Mouse (Mus musculus): ENCODE measurements around the gene Olfm2. TPM values are rescaled to one million over a fixed set of nuclear protein-coding genes. Genes with fewer than 3 reads are reported as not detected.
"Not testable (repeated sequence)": the region's sequence is repeated elsewhere in the genome, so short reads cannot be mapped to it uniquely, and the experiment has no call there.

The Olfm2 gene
- polyA plus RNA-seq, 1 experiment from 2014 or later, result 127 TPM

DNA sequence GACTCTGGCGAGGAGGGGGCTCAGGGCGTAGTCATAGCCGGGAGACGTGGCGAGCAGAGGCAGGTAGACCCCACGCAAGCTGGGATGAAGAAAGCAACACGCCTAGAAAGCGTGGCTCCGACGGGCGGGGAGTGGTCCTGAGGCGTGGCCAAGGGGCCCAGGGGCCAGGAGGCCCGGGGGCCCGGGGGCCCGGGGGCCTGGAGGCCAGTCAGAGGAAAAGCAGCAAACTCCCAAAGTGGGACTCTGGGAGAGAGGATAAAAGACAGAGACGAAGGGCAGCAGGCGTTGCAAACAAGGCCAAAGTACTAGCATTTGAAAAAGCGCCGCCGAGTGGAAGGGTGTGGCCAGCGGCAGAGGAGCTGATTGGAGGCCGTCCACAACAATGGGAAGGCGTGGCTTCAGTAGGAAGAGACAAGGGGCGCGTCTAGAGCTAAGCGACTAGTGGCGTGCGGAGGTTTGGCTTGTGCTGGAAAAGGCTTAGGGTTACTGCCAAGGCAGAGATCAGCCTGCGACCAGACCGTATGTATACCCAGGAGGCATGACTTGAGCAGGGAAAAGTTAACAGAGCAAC is 103.2 kb downstream of the Olfm2 start:
- no peaks in the 10 kb centered on the region for H3K27me3 ChIP-seq
- no peaks in the 10 kb centered on the region for H3K9me3 ChIP-seq
- H3K4me1 ChIP-seq (replicated peaks), result peaks cover 43% of the 10 kb centered on the region
- H3K4me3 ChIP-seq, result peak overlapping the region; percentile 93
- WGBS, result under 1% methylated on average over 30 of the region's 30 CpGs
- ATAC-seq (ENCODE audit: low read depth), result peak; percentile 88
- peaks cover 40% of the 10 kb centered on the region for H3K36me3 ChIP-seq
- peak overlapping the region; percentile 94 for H3K27ac ChIP-seq (replicated peaks)
- H3K4me2 ChIP-seq, result peak overlapping the region; percentile 100
- peak overlapping the region; percentile 89 for H3K9ac ChIP-seq

DNA sequence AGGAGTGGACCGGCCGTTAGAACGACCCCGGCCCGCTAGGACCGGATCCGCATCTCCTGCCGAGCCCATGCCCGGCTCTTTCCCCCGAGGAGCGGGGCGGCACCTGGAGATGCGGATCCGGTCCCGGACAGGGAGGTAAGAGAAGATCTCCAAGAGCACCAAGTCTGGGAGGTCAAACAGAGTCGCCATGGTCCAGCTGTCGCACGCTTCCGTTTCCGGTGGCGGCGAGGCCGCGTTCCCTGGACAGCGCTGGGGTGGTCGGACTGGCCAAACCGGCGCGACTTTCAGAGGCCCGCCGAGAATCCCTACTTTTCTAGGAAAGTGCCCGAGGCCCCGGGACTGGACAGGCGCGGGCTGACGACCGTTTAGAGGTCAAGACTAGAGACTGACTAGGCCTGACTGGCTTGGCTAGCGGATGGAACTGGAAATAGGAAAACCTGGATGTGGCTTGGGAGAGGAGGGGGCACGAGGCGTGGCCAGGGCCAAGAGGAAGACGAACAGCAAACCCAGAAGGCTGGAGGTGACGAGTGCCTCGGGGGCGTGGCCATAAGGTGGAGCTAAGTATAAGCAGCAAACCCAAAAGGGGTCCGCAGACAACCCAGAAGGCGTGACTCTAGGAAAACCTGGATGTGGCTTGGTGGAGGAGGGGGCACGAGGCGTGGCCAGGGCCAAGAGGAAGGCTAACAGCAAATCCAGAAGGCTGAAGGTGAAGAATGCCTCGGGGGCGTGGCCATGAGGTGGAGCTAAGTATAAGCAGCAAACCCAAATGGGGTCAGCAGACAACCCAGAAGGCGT is 103.9 kb downstream of the Olfm2 start, which contains the start of gene Ubl5:
Ubl5 (plus strand) TSS at position 778 of the 795 bp plus-strand sequence.
- Histone ChIP-seq H3K27ac (replicated peaks) (peak within 1 kb of the TSS; percentile 94), H3K4me1 (replicated peaks) (peaks cover 43% of the 10 kb centered on the region), H3K9ac (peak within 1 kb of the TSS; percentile 89), H3K9me3 (no peaks in the 10 kb centered on the region), H3K27me3 (no peaks in the 10 kb centered on the region), H3K36me3 (peaks cover 38% of the 10 kb centered on the region), H3K4me3 (peak within 1 kb of the TSS; percentile 93), H3K4me2 (peak within 1 kb of the TSS; percentile 100)
- under 1% methylated on average over 51 of the region's 51 CpGs for WGBS
- ATAC-seq (ENCODE audit: low read depth), result peak; percentile 91

DNA sequence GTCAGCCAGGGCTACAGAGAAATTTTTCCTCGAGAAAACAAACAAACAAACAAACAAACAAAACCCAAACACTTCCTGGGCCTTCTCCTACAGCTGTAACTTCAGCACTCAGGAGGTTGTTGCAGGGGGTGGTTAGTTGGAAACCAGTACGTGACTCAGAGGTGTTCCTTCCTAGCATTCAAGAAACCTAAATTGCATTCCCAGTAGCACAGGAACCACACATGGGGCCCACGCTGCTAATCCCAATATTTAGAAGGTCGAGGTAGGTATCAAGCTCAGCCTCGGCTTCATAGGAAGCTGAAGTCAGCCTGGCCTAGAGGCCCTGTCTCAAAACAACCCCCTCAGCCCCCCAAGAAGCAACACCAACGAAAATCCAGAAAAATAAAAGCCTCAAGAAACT is 104.6 kb downstream of the Olfm2 start:
- ATAC-seq (ENCODE audit: low read depth), result no peak
- Histone ChIP-seq H3K4me1 (replicated peaks) (peaks cover 39% of the 10 kb centered on the region), H3K9ac (peak overlapping the region; percentile 89), H3K27ac (replicated peaks) (no peak overlapping the region), H3K36me3 (peaks cover 38% of the 10 kb centered on the region), H3K27me3 (no peaks in the 10 kb centered on the region), H3K9me3 (no peaks in the 10 kb centered on the region), H3K4me3 (peak overlapping the region; percentile 93), H3K4me2 (peak overlapping the region; percentile 100)
- WGBS, result 42% methylated on average over 6 of the region's 6 CpGs

DNA sequence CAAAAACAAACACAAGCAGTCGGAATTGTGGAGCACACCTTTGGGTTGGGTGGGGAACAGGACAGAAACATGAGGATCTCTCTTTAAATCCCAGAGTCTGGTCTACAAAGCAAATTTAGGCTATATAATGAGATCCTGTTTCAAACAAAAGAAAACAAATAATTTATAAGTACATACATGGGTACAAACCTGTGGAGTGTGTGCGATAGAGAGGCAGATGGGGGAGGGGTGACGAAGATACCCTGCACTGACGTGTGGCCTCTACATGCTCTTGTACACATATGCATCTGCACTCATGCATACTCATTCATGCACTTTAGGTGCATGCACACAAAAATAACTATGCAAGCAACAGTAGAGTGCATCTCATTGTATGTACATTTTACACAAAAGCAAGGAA is 106.7 kb downstream of the Olfm2 start:
- ATAC-seq (ENCODE audit: low read depth), result no peak
- H3K9ac ChIP-seq, result no peak overlapping the region
- no peaks in the 10 kb centered on the region for H3K9me3 ChIP-seq
- no peaks in the 10 kb centered on the region for H3K27me3 ChIP-seq
- no peak overlapping the region for H3K27ac ChIP-seq (replicated peaks)
- H3K4me1 ChIP-seq (replicated peaks), result peaks cover 25% of the 10 kb centered on the region
- no peak overlapping the region for H3K4me2 ChIP-seq
- WGBS, result 92% methylated on average over 4 of the region's 4 CpGs
- H3K4me3 ChIP-seq, result no peak overlapping the region
- H3K36me3 ChIP-seq, result peaks cover 30% of the 10 kb centered on the region

DNA sequence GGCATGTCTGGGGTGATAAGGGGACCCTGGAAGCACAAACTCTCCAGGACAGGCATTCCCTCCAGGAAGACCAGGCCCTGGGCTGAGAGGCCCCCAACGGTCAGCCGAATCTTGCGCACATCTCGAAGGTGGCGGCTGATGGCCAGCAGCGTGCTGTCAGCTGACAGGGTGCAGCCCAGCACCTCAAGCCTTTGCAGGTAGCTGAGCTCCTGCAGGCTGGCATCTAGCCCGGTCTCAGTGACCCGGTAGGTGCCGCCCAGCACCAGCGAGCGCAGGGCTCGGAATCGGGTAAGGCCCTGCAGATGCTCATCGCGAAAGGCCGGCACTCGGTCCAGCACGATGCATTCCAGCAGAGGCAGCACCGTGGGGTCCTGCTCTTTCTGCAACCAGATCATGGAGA is 107.6 kb downstream of the Olfm2 start:
- peaks cover 20% of the 10 kb centered on the region for H3K4me1 ChIP-seq (replicated peaks)
- peaks cover 30% of the 10 kb centered on the region for H3K36me3 ChIP-seq
- 95% methylated on average over 19 of the region's 19 CpGs for WGBS
- H3K27me3 ChIP-seq, result no peaks in the 10 kb centered on the region
- no peak overlapping the region for H3K4me3 ChIP-seq
- no peak overlapping the region for H3K27ac ChIP-seq (replicated peaks)
- no peak for ATAC-seq (ENCODE audit: low read depth)
- H3K4me2 ChIP-seq, result no peak overlapping the region
- no peaks in the 10 kb centered on the region for H3K9me3 ChIP-seq
- H3K9ac ChIP-seq, result no peak overlapping the region

DNA sequence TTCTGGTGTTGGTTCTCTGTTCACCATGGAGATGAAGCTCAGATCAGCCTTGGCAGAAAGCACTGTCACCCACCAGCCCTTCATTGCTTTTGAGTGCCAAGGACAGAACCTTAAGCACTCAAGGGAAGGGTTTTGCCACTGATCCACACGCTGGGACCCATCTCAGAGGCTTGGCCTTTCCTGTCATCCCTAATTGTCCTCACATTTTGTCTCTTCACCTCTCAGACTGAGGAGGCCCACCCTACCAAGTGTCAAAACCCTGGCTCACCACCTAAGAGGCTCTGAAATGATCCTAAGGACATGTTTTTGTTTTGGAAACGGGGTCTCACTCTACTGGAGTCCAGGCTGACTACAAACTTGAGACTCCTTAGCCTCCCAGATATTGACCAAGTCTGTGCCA is 109.4 kb downstream of the Olfm2 start:
- Histone ChIP-seq H3K27ac (replicated peaks) (no peak overlapping the region), H3K36me3 (peaks cover 30% of the 10 kb centered on the region), H3K4me3 (no peak overlapping the region), H3K4me1 (replicated peaks) (peaks cover 13% of the 10 kb centered on the region), H3K9me3 (no peaks in the 10 kb centered on the region), H3K4me2 (no peak overlapping the region), H3K27me3 (no peaks in the 10 kb centered on the region), H3K9ac (no peak overlapping the region)
- 86% methylated on average over 2 of the region's 2 CpGs for WGBS
- ATAC-seq (ENCODE audit: low read depth), result no peak

DNA sequence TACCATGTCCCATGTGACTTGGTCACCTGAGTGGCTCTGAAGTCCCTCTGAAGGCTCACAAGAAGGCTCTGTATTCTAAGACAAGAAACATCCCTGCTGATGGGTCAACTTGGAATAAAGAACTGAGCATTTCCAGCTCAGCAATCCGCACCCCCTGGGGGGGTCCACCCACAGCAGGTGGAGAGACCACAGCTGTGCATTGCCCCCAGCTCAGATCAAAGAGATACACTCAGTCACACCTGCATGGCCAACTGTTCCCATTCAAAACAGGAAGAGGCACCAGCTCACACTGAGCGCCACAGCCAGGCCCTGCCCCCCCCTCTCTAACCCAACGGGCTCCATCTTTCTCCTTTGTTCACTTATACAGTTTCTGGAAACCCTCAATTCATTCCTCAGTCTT is 109.9 kb downstream of the Olfm2 start:
- peaks cover 30% of the 10 kb centered on the region for H3K36me3 ChIP-seq
- H3K27me3 ChIP-seq, result no peaks in the 10 kb centered on the region
- no peak overlapping the region for H3K9ac ChIP-seq
- H3K9me3 ChIP-seq, result no peaks in the 10 kb centered on the region
- H3K27ac ChIP-seq (replicated peaks), result no peak overlapping the region
- peaks cover 8% of the 10 kb centered on the region for H3K4me1 ChIP-seq (replicated peaks)
- no peak for ATAC-seq (ENCODE audit: low read depth)
- no peak overlapping the region for H3K4me2 ChIP-seq
- 79% methylated on average over 3 of the region's 3 CpGs for WGBS
- H3K4me3 ChIP-seq, result no peak overlapping the region

DNA sequence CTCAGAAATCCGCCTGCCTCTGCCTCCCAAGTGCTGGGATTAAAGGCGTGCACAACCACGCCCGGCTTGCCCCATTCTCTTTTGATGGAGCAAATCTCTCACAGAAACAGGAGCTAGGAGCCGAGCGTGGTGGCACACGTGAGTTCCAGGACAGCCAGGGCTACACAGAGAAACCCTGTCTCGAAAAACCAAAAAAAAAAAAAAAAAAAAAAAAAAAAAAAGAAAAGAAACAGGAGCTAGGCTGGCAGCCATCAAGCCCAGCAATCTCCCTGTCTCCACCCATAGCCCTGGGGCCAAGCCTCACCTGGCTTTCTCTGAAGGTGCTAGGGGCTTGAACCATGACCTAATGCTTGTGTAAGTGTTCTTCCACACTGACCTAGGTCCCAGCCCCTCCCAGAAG is 110.5 kb downstream of the Olfm2 start:
- not testable (repeated sequence) for H3K4me1 ChIP-seq (replicated peaks); H3K4me2 ChIP-seq; H3K9me3 ChIP-seq; H3K27ac ChIP-seq (replicated peaks); H3K9ac ChIP-seq; H3K27me3 ChIP-seq; ATAC-seq (ENCODE audit: low read depth); H3K4me3 ChIP-seq
- WGBS, result 95% methylated on average over 8 of the region's 8 CpGs
- H3K36me3 ChIP-seq, result peaks cover 30% of the 10 kb centered on the region

DNA sequence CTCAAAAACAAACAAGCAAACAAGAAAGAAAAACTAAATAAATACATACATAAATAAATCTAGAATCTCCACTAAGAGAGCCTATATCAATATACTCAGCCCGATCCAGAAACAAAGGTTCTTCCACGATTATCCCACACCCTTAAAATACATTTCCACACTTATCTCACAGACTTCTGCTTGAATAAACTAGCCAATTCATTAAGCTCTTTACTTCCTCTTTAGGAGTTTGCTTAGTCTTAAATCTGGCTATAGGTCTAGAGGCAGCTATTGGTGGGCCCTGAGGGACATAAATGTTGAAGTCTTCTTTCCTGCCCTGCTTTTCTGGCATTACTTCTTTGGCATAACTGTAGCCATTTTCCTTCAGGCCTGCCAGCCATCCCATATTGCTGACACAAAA is 114.8 kb downstream of the Olfm2 start:
- Histone ChIP-seq H3K4me3 (no peak overlapping the region), H3K36me3 (no peaks in the 10 kb centered on the region), H3K27me3 (no peaks in the 10 kb centered on the region), H3K9me3 (no peaks in the 10 kb centered on the region), H3K4me1 (replicated peaks) (no peaks in the 10 kb centered on the region), H3K4me2 (no peak overlapping the region), H3K27ac (replicated peaks) (no peak overlapping the region), H3K9ac (no peak overlapping the region)
- 96% methylated on average over 2 of the region's 2 CpGs for WGBS
- no peak for ATAC-seq (ENCODE audit: low read depth)

Other genes starting within 250 kb of the Olfm2 start
- gene Zfp266, start 224.9 kb downstream of the Olfm2 start, polyA plus RNA-seq (2015; fragmentation: Nextera tagmentation; extraction: Ambion mirVana), result 107 and 129 TPM in 2 replicates
- gene Zfp846, start 165.1 kb downstream of the Olfm2 start, polyA plus RNA-seq (2015; fragmentation: Nextera tagmentation; extraction: Ambion mirVana), result 39.6 and 44.4 TPM in 2 replicates
- gene Ubl5, start 103.5 kb downstream of the Olfm2 start, polyA plus RNA-seq (2015; fragmentation: Nextera tagmentation; extraction: Ambion mirVana), result 479 and 545 TPM in 2 replicates
- 16.0 and 16.2 TPM in 2 replicates for gene Fbxl12, start 101.6 kb downstream of the Olfm2 start, polyA plus RNA-seq (2015; fragmentation: Nextera tagmentation; extraction: Ambion mirVana)
- 55.4 and 58.9 TPM in 2 replicates for gene Pin1, start 94.3 kb downstream of the Olfm2 start, polyA plus RNA-seq (2015; fragmentation: Nextera tagmentation; extraction: Ambion mirVana)
- gene Col5a3, start 68.7 kb upstream of the Olfm2 start, polyA plus RNA-seq (2015; fragmentation: Nextera tagmentation; extraction: Ambion mirVana), result 0.45 and 0.59 TPM in 2 replicates
- gene Rdh8, start 72.2 kb upstream of the Olfm2 start, polyA plus RNA-seq (2015; fragmentation: Nextera tagmentation; extraction: Ambion mirVana), result not detected in 2 replicates
- 2.6 and 2.7 TPM in 2 replicates for gene A230050P20Rik, start 122.3 kb upstream of the Olfm2 start, polyA plus RNA-seq (2015; fragmentation: Nextera tagmentation; extraction: Ambion mirVana)
- 8.8 and 9.7 TPM in 2 replicates for gene Angptl6, start 133.4 kb upstream of the Olfm2 start, polyA plus RNA-seq (2015; fragmentation: Nextera tagmentation; extraction: Ambion mirVana)
- gene Ppan, start 141.8 kb upstream of the Olfm2 start, polyA plus RNA-seq (2015; fragmentation: Nextera tagmentation; extraction: Ambion mirVana), result 48.1 and 51.9 TPM in 2 replicates
- gene Eif3g, start 152.3 kb upstream of the Olfm2 start, polyA plus RNA-seq (2015; fragmentation: Nextera tagmentation; extraction: Ambion mirVana), result 253 and 267 TPM in 2 replicates
- gene Dnmt1, start 213.5 kb upstream of the Olfm2 start, polyA plus RNA-seq (2015; fragmentation: Nextera tagmentation; extraction: Ambion mirVana), result 54.2 and 63.7 TPM in 2 replicates
- gene S1pr2, start 230.4 kb upstream of the Olfm2 start, polyA plus RNA-seq (2015; fragmentation: Nextera tagmentation; extraction: Ambion mirVana), result 9.9 and 10.1 TPM in 2 replicates

Measured in neural tube, embryonic 13.5 days (tissue).